Mouse (Mus musculus): ENCODE data around the gene Tcte1. TPM values are rescaled to one million over a fixed set of nuclear protein-coding genes. Genes with fewer than 3 reads are reported as not detected.
A peak's percentile ranks its signal among the peaks of the same experiment; 100 is the strongest.

Gene Tcte1
- total RNA-seq, 1 experiment, result 0.09 TPM

GRCm38 (mm10) chr17:45582715-45583355 lies 59.6 kb downstream of the Tcte1 start:
- H3K27ac ChIP-seq (ENCODE audit: insufficient read depth, low read depth, low read length, poor library complexity, severe bottlenecking), result no peak overlapping the region

DNA sequence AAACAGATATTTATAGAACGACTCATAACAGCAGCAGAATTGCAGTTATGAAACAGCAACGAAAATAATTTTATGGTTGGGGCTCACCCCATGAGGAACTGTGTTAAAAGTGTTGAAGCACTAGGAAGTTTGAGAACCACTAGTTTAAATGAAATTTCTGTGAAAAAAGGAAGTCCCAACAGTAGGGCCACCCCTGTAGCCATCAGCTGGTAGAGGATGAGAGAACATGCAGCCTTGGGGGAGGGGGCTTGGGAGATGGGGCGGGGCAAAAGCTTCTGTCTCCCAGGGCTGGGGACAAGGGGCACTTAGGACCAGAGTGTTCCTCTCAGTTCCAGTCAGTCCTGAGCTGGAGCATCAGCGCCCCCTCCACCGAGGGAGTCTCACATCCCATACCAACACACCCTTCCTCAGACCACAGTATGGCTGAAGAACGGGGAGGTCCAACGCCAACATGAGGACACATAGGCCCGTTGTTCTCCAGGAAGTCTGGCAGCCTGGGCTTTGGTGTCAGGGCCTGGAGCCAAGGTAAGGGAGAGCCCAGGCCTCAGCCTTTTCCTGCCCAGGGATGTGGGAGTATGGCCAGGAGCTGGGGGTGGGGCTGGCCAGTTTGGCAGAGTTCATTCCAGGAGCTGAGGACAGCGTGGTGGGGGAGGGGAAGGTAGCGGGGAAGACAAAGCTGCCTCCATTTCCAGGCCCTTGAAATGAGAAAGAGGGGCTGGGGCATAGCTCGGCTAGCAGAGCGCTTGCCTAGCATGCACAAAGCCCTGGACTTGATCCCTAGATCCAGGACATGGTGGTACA lies 61.1 kb downstream of the Tcte1 start:
- H3K4me1 ChIP-seq (ENCODE audit: control insufficient read depth in 2 of 2, insufficient read depth in 2 of 2, low read length in 2 of 2, poor library complexity in 1 of 2), result peaks cover 7 to 39% of the 10 kb centered on the region in 2 experiments
- TF ChIP-seq HCFC1 (IDR thresholded peaks at IDR 0.05; ENCODE audit: borderline replicate concordance, insufficient read depth, low read length), result no peak
- peak; percentile 17; the same call in 1 of the 2 replicates for TF ChIP-seq CHD2 (IDR thresholded peaks at IDR 0.05; ENCODE audit: low read depth, low read length)
- TF ChIP-seq ZNF384 (IDR thresholded peaks at IDR 0.05; ENCODE audit: low read depth, low read length), result no peak
- TF ChIP-seq MAFK (IDR thresholded peaks at IDR 0.05; ENCODE audit: insufficient read depth, low read depth, low read length), result no peak
- TF ChIP-seq ZC3H11A (IDR thresholded peaks at IDR 0.05; ENCODE audit: borderline replicate concordance, low read depth, low read length), result no peak
- no peak for DNase-seq (ENCODE audit: low read depth, low spot score)
- peak overlapping the region; percentile 26 to 40; a peak in 2 of 4 replicates for H3K4me3 ChIP-seq (ENCODE audit: insufficient read depth in 1 of 2, low read depth in 1 of 2, low read length in 2 of 2, poor library complexity in 1 of 2, severe bottlenecking in 1 of 2)
- no peaks in the 10 kb centered on the region for H3K9me3 ChIP-seq (ENCODE audit: control insufficient read depth, insufficient read depth, low read depth, low read length)
- peaks cover 40% of the 10 kb centered on the region for H3K36me3 ChIP-seq (ENCODE audit: control insufficient read depth, insufficient read depth, low read length, poor library complexity, severe bottlenecking)
- in situ Hi-C loops (cut with MboI; ENCODE audit: low sequenced_read_pairs in 2 of 2, unreplicated experiment in 2 of 2), result no loop called here
- H3K9ac ChIP-seq (ENCODE audit: insufficient read depth, low read depth, low read length, poor library complexity, severe bottlenecking), result peak overlapping the region; percentile 55
- H3K27ac ChIP-seq (ENCODE audit: insufficient read depth, low read depth, low read length, poor library complexity, severe bottlenecking), result peak overlapping the region; percentile 58

More at GRCm38 (mm10) chr17:45582715-45583355, 59.6 kb downstream of the Tcte1 start:
- Histone ChIP-seq H3K4me1 (ENCODE audit: control insufficient read depth in 2 of 2, insufficient read depth in 2 of 2, low read length in 2 of 2, poor library complexity in 1 of 2) (peaks cover 7 to 40% of the 10 kb centered on the region in 2 experiments), H3K9ac (ENCODE audit: insufficient read depth, low read depth, low read length, poor library complexity, severe bottlenecking) (no peak overlapping the region), H3K36me3 (ENCODE audit: control insufficient read depth, insufficient read depth, low read length, poor library complexity, severe bottlenecking) (peaks cover 27% of the 10 kb centered on the region), H3K9me3 (ENCODE audit: control insufficient read depth, insufficient read depth, low read depth, low read length) (no peaks in the 10 kb centered on the region), H3K4me3 (ENCODE audit: insufficient read depth in 1 of 2, low read depth in 1 of 2, low read length in 2 of 2, poor library complexity in 1 of 2, severe bottlenecking in 1 of 2) (no peak overlapping the region)
- in situ Hi-C loops (cut with MboI; ENCODE audit: low sequenced_read_pairs in 2 of 2, unreplicated experiment in 2 of 2), result no loop called here
- no peak for TF ChIP-seq CHD2 (IDR thresholded peaks at IDR 0.05; ENCODE audit: low read depth, low read length)
- TF ChIP-seq HCFC1 (IDR thresholded peaks at IDR 0.05; ENCODE audit: borderline replicate concordance, insufficient read depth, low read length), result no peak
- TF ChIP-seq MAFK (IDR thresholded peaks at IDR 0.05; ENCODE audit: insufficient read depth, low read depth, low read length), result no peak
- TF ChIP-seq ZNF384 (IDR thresholded peaks at IDR 0.05; ENCODE audit: low read depth, low read length), result no peak
- TF ChIP-seq ZC3H11A (IDR thresholded peaks at IDR 0.05; ENCODE audit: borderline replicate concordance, low read depth, low read length), result no peak
- no peak for DNase-seq (ENCODE audit: low read depth, low spot score)

DNA sequence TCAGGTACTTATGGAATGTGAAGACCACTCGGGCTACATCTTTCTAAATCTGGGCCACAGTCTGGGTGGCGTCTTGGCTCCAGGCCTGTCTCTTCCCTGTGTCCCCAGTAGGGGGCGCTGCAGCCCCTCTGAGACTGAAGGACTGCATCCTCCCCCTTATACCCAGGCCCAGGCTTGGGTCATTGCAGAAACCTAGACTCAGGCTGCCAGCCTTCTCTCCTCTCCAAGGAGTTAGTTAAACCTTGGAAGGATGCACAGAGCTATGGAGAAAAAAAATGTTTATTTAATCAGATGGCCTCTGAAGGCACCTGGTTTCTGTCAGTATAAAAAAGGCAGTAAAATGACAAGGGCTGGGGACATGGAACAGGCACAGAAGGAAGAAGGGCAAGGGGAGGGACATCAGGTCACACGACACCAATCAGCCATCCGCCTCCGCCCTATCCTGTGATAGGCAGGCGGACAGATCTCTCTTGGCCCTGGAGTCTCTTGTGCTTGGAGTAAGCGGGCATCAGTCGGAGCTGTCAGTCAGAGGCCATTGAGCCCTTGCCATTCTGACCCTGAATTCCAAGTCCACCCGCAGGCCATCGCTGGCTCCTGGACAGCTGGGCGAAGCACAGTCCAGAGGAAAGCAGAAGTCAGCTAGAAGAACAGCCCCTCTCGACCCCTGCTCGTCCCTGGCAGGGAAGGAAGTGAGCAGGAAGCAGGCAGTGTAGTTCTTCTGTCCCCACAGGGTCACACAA lies 61.9 kb downstream of the Tcte1 start:
- Histone ChIP-seq H3K4me1 (ENCODE audit: control insufficient read depth in 2 of 2, insufficient read depth in 2 of 2, low read length in 2 of 2, poor library complexity in 1 of 2) (peaks cover 7 to 32% of the 10 kb centered on the region in 2 experiments), H3K9me3 (ENCODE audit: control insufficient read depth, insufficient read depth, low read depth, low read length) (no peaks in the 10 kb centered on the region), H3K36me3 (ENCODE audit: control insufficient read depth, insufficient read depth, low read length, poor library complexity, severe bottlenecking) (peaks cover 49% of the 10 kb centered on the region), H3K9ac (ENCODE audit: insufficient read depth, low read depth, low read length, poor library complexity, severe bottlenecking) (peak overlapping the region; percentile 8; the same call in 1 of the 2 replicates), H3K4me3 (ENCODE audit: insufficient read depth in 1 of 2, low read depth in 1 of 2, low read length in 2 of 2, poor library complexity in 1 of 2, severe bottlenecking in 1 of 2) (peak overlapping the region; percentile 26 to 40; a peak in 2 of 4 replicates), H3K27ac (ENCODE audit: insufficient read depth, low read depth, low read length, poor library complexity, severe bottlenecking) (peak overlapping the region; percentile 58; the same call in 1 of the 2 replicates)
- in situ Hi-C loops (cut with MboI; ENCODE audit: low sequenced_read_pairs in 2 of 2, unreplicated experiment in 2 of 2), result loop anchor here in 1 of 2 experiments (5.0 kb wide), 1 partner anchor 42 kb away; no protein-coding TSS in a partner anchor
- no peak for DNase-seq (ENCODE audit: low read depth, low spot score)
- TF ChIP-seq MAFK (IDR thresholded peaks at IDR 0.05; ENCODE audit: insufficient read depth, low read depth, low read length), result no peak
- TF ChIP-seq ZC3H11A (IDR thresholded peaks at IDR 0.05; ENCODE audit: borderline replicate concordance, low read depth, low read length), result peak; percentile 26; the same call in 1 of the 2 replicates
- 0 out of 2 replicates have a peak, but pooled peaks have one; percentile 17 for TF ChIP-seq HCFC1 (IDR thresholded peaks at IDR 0.05; ENCODE audit: borderline replicate concordance, insufficient read depth, low read length)
- TF ChIP-seq CHD2 (IDR thresholded peaks at IDR 0.05; ENCODE audit: low read depth, low read length), result peak; percentile 2; the same call in 1 of the 2 replicates
- TF ChIP-seq ZNF384 (IDR thresholded peaks at IDR 0.05; ENCODE audit: low read depth, low read length), result no peak

All from ES-E14 (cell line).